Mouse (Mus musculus) Patski (cell line): ENCODE results near the gene Klf6. TPM values are rescaled to one million over a fixed set of nuclear protein-coding genes. Genes with fewer than 3 reads are reported as not detected.

Experiments
- ATAC-seq: fragments of 100-300 bp; one replicate; pipeline ENCODE4 v1.8.0; 2021
- CTCF ChIA-PET: fragments of 350-600 bp; sonication (Branson Sonifier 250); formaldehyde crosslinking; loops from one replicate; lab custom pipeline; 2022; ENCODE audit warnings: inconsistent platforms; lab: Charles Lee
- POLR2A ChIA-PET: fragments of 350-600 bp; sonication (Branson Sonifier 250); formaldehyde crosslinking; loops from one replicate; lab custom pipeline; 2022; ENCODE audit warnings: antibody characterized with exemption, inconsistent platforms; lab: Charles Lee
- DNase-seq: peaks from one replicate; pipeline ENCODE4 v3.0.0-alpha.2; 2011; ENCODE audit warnings: low read depth, low spot score
- H3K27me3 ChIP-seq: fragments of 371-371 bp; one replicate; pipeline ENCODE4 v1.5.1; 2021
- CTCF ChIP-seq: fragments of 100-300 bp; IDR thresholded peaks from one replicate; pipeline ENCODE4 v1.5.1; 2021
- in situ Hi-C: fragments of 300-500 bp; cut with MboI; formaldehyde crosslinking; loops from 3 replicates; pipeline ENCODE4 v1.11.1; 2018; ENCODE audit warnings: low pct_unique_long_range_greater_than_20kb, mixed read lengths
- polyA plus RNA-seq: library from polyadenylated mRNA; unstranded; gene quantifications from one replicate; pipeline ENCODE4 v1.2.3, GENCODE M21; 2021

The Klf6 gene
- polyA plus RNA-seq, 1 experiment from 2014 or later: 98.7 TPM

DNA sequence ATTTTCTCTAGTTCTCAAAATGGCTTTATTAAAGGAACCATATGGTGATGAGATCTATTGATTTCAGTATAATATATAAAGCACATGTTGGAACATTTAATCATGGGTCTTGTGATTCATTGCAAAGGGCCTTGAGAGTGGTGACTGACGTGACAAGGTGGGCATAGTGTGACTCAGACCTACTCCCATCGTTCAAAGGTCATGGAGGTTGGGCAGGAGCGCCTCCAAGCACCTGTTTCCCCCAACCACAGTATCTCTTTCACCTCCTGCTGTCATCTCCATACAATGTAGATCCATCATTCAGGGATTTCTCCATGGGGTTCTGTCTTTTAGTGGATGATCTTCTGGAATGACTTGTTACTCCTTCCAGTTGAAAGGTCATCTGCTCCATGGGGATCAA is 33.6 kb downstream of the Klf6 start:
- CTCF ChIA-PET: no interaction called here
- TF ChIP-seq CTCF: no peak

DNA sequence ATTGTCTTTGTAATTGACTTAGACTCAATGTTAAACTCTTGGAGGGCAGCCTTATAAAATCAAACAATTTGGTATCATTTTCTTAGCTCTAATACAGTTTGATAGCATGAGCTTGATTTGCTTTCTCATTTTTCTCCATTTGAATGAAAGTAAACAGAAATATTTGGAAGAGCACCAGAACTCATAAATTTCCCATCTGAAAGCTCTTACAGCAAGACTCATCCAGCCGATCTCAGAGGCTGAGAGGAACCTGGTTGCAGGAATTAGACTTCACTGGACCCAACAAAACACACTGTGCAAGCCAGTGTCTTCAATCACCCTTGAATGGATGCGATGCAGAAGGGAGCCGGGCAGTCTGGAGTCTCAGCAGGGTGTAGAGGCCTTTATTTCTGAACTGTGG is 34.6 kb downstream of the Klf6 start:
- ATAC-seq (no peak), DNase-seq (no peak)
- H3K27me3 ChIP-seq: no peaks in the 10 kb centered on the region
- in situ Hi-C loops: no loop called here
- ChIA-PET CTCF (no interaction called here), POLR2A (no interaction called here)
- TF ChIP-seq CTCF: no peak

More for the DNA sequence above, 33.6 kb downstream of the Klf6 start:
- H3K27me3 ChIP-seq: no peaks in the 10 kb centered on the region
- in situ Hi-C loops: loop anchor here (5.0 kb wide), 1 partner anchor 97 kb away; no protein-coding TSS in a partner anchor
- no peak for ATAC-seq
- no peak for DNase-seq
- POLR2A ChIA-PET: no interaction called here

DNA sequence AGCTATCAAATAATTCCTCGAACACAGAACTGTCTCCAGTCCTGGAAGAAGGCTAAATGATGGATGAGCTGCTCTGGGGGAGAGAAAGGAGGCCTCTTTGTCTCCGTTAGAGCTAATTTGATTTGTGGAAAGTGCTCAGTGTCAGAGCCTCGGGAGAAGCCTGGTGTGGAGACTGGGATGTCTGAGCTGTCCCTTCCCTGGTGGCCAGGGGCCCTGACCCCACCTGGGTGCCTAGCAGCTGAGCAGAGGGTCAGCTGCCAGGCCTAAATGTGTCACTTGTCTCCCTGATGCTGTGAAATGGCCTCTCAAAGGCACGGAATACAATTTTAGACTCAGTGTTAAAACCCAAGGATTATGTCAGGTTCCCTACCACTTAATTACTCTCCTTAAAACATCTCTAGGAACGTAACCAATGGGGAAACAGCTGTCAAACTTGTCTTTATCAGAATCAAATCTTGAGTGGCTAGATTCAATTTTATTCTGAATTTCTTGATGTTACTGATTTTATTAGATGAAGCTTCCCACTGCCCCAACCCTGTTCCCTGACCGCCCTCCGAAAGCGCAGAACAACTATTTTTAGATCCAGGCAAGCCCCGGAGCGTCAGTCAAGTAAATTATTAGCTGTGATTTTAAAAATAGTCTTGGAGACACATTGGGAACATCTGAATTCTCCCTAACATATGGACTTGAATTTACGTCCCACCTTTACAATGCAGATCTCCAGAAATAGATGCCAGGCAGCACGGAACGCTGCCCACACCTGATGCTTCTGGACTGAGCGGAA is 36.1 kb downstream of the Klf6 start:
- TF ChIP-seq CTCF: no peak
- ChIA-PET CTCF (no interaction called here), POLR2A (no interaction called here)
- DNase-seq: no peak
- no peak for ATAC-seq
- no peaks in the 10 kb centered on the region for H3K27me3 ChIP-seq
- in situ Hi-C loops: no loop called here

DNA sequence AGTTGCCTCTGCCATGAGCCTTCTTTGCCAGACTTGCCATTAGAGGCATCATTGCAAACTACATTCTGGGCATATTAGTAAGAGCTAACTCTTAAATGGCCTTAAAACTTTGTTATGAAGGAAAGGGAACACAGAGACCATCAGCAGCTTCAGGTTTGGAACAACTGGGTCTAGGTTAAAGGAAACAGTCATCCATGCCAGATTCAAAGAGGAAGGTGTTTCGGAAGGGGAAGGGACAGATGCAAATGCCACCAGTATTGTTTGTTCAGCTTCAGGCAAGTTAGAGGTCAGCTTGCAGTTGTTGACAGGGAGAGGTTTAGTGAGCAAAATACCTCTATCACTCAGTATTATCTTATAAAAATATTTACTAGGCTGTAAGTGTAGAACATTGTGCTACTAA is 37.7 kb downstream of the Klf6 start:
- ChIA-PET CTCF (no interaction called here), POLR2A (no interaction called here)
- no peak for ATAC-seq
- DNase-seq: no peak
- no peaks in the 10 kb centered on the region for H3K27me3 ChIP-seq
- TF ChIP-seq CTCF: no peak
- in situ Hi-C loops: no loop called here

DNA sequence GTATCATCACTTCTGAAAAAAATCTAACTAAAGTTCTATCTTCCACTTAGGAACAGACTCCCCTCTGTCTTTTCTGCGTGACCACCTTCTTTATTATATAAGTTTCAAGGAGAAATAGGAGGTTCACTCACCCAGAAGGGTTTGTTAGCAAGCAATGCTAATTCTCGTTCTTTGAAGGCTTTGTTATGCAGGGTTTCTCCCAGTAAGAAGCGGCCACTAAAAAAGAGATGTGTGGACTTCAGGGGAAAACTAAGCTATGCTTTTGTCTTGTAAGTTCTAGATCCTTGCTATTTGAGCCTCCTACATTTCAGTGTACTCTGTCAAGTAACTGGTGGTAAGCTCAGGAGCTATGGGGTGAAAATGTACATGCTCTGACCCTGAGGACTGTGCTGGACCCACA is 38.4 kb downstream of the Klf6 start:
- no peak for ATAC-seq
- TF ChIP-seq CTCF: no peak
- in situ Hi-C loops: no loop called here
- ChIA-PET POLR2A (no interaction called here), CTCF (no interaction called here)
- no peaks in the 10 kb centered on the region for H3K27me3 ChIP-seq
- DNase-seq: no peak

DNA sequence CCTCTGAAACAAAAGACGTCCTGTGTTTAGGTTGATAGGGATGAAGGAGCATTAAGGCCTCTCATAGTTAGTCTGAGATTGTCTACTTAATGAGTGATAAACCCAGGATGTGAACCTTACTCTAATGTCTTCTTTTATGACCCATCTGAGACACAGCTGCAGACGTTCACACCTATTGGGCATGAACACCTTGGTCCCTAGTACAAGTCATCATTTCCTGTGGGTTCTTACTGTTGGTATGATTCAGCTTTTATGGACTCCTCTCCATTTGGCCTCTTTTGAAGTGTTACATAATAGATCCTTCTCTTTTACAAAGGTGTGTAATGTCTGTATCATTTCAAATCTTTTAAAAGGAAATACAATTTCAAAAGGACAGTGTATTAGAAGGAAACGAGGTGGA is 51.9 kb downstream of the Klf6 start:
- no peak for DNase-seq
- ATAC-seq: no peak
- in situ Hi-C loops: no loop called here
- ChIA-PET CTCF (interaction anchor here (0.6 to 1.2 kb wide), 3 partner anchors 18 to 300 kb away, joined by 3 to 4 read pairs (median 3); no protein-coding TSS in a partner anchor), POLR2A (no interaction called here)
- no peak for TF ChIP-seq CTCF
- H3K27me3 ChIP-seq: no peaks in the 10 kb centered on the region

DNA sequence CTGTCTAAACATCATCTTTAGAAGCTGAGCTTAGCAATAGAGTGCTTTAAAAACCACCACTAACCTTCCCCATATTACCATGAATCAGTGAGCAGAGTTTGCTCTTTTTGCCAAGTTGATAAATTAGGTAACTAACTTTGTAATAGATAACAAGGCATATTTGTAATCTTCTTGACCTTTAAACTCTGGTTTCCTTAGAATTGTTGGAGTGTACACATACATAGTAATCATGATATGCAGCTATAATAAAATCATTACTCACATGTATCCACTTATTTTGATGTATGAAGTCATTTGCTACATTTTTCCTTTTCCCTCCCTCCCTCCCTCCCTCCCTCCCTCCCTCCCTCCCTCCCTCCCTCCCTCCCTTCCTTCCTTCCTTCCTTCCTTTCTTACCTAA is 56.1 kb downstream of the Klf6 start:
- no peak for ATAC-seq
- TF ChIP-seq CTCF: no peak
- no peak for DNase-seq
- in situ Hi-C loops: no loop called here
- ChIA-PET CTCF (no interaction called here), POLR2A (no interaction called here)
- no peaks in the 10 kb centered on the region for H3K27me3 ChIP-seq

DNA sequence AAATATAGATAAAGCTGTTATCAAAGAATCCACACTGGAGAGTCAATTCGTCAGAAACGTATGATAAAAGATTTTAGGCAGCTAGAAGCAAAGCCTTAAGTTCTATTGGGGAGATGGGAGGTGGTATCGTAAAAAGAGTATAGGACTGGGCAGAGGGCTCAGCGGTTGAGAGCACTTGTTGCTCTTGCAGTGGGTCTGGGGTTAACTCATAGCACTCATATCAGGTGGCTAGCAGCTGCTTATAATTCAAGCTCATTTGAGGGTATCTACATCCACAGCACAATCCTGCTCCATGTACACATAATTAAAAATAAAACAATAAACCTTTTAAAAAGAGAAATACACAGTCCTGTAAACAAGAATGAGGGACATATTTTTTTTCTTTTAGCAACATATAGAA is 58.7 kb downstream of the Klf6 start:
- DNase-seq: no peak
- POLR2A ChIA-PET: no interaction called here
- H3K27me3 ChIP-seq: no peaks in the 10 kb centered on the region
- CTCF ChIA-PET: interaction anchor here (1.1 kb wide), 1 partner anchor 9 kb away, joined by 4 read pairs; no protein-coding TSS in a partner anchor
- TF ChIP-seq CTCF: no peak
- no peak for ATAC-seq
- in situ Hi-C loops: no loop called here
